Mouse (Mus musculus): ENCODE measurements around the gene Dnah17. TPM values are rescaled to one million over a fixed set of nuclear protein-coding genes. Genes with fewer than 3 reads are reported as not detected.

Dnah17 gene
- total RNA-seq, 4 experiments from 2014 or later = 0.03 to 0.66 (median 0.07) TPM

DNA sequence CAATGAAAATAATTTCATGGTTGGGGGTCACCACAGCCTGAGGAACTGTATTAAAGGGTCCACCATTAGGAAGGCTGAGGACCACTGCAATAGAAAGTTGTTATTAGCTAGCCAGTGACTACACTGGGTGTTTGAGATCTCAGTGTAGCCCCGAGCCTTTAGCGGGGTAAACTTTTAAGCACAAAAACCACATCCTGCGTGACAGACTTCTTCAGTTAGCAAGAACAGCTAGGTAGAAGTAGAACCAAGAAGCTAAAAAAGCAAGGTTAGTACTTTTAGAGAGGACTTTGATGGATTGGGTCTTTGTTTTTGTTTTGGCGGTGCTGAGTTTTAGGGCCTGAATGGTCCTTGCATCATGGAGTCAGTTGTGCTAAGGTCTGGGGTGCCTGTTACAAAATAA, 13.3 kb upstream of the Dnah17 start:
- no peak for DNase-seq (ENCODE audit: low spot score)

DNA sequence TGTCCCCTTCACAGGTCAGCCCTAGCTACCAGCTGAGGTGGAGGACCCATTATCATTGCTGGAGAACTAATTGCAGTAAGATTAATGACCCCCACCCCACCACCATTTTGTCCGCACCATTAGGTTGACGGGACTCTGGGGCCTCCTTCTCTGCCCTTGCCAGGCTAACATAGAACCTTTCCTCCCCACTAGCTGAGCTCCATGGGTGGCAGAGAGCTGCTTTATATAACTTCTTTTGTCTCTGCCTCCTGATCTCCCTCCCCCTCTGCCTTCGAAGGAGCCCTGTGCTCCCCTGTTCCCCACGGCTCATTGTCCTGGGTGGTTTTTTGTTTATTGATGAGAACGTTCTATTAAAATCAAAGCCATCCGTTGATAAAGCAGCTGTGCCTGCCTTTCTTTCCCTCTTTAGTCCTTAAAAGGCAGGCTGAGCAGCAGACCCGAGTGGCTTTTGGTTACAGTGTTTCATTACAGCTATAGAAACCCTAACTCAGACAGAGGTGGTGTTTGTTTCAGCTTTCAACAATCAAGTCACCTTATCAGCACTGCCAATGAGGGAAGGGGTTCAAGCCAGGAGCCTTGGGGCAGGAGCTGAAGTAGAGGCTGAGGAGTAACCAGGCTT, 12.2 kb upstream of the Dnah17 start:
- no peak for DNase-seq (ENCODE audit: low spot score)

DNA sequence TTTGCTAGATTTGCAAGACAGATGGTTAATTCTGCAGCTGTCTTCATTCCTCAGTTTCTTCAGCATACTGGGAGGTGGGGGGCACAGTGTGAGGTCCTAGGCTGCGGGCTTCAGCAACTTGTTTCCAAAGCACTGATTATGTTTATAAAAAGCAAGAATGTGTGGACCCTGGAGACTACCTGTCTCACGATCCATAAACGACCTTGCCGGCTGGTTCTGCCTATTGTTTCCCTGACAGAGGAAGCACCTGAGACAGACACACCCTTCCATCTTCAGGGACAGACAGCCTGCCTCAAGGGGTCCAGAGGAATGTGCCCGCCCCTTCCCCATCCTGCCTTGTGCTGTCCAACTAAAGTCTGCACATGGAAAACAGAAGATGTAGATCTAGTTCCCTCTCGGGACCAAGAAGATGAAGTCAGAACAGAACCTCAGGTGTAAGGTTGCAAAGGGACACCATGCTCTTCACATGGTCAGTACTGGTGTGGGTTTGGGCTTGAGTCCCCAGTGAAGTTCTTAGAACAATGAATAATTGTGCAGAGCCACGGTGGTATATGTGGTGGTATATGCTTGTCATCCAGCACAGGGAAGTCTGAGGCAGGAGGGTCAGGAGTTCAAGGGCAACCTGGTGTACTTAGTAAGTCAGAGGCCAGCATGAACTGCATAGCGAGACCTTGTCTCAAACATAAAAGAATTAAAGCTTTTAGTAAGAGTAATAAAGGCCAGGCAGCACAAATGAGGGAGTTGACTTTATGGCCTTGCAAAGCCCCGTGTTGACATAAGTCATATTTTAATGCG, 10.5 kb upstream of the Dnah17 start:
- DNase-seq (ENCODE audit: low spot score) = peak; percentile 53

DNA sequence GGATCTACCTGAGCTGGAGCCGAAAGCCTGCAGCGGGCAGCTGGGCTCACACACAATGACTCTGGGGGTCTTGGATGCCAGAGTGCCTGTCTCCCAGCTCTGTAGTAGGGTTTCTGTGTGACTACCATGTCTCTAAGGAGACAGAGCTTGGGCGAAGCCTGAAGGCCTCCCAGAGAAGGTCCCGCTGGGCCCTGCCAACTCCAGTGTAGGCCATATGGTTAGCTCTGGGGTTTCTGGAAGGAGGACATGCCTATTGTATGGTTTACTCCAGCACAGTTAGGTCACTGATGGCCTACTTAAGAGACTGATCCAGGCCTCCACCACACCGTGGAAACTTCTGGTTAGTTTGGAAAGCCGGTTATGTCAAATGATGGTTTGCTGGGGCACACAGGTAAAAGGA, 7.9 kb upstream of the Dnah17 start:
- DNase-seq (ENCODE audit: low spot score) = no peak

DNA sequence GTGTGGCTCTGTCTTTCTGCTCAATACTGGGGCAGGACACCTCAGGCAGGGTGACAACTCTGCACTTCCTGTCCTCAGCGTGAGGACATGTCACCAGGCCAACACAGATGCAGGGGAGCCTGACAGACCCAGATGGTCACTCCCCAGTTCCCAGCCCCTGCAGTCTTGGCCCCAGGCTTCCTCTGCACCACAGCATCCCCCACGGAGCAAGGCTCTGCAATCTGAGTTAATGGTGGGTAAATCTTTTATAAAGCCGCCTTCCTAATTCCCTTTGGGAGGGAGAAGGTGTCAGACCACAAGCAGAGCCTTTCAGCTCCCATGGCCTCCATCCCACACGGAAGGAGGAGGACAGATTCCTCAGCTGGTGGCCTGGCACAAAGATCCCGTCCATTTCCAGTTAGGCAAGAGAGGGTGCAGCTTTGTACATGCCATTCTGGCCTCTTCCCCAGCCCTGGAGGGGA, 5.8 kb upstream of the Dnah17 start:
- no peak for DNase-seq (ENCODE audit: low spot score)

GRCm38 (mm10) chr11:118135271-118135670, 4.8 kb upstream of the Dnah17 start:
- no peak for DNase-seq (ENCODE audit: low spot score)

GRCm38 (mm10) chr11:118133752-118134169, 3.3 kb upstream of the Dnah17 start:
- no peak for DNase-seq (ENCODE audit: low spot score)

GRCm38 (mm10) chr11:118133133-118133751, 2.8 kb upstream of the Dnah17 start:
- no peak for DNase-seq (ENCODE audit: low spot score)

DNA sequence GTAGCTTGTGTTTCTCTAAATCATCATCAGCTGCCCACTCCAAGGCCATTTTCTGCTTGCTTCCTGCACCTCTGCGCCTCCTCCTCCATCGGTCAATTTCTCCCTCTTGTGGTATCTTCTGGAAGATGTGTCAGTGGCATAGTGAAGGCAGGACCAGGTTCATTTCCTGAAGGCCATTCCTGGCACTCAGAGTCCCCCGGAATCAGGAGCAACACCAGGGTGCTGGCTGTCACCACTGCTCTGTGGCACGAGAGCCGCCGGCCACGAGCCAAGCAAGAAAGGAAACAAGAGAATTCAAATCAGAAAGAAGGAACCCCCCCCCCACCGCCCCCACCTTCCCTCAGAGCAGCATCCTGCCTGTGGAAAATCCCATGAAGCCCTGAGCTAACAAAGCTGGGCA, 1.7 kb upstream of the Dnah17 start:
- peak; percentile 30 for DNase-seq (ENCODE audit: low spot score)

- DNase-seq (ENCODE audit: low spot score) = no peak
Measured at GRCm38 (mm10) chr11:118129812-118130211, 622 bp downstream of the Dnah17 start.

- DNase-seq (ENCODE audit: low spot score) = no peak
Measured at GRCm38 (mm10) chr11:118121592-118121991, 8.8 kb downstream of the Dnah17 start.

DNA sequence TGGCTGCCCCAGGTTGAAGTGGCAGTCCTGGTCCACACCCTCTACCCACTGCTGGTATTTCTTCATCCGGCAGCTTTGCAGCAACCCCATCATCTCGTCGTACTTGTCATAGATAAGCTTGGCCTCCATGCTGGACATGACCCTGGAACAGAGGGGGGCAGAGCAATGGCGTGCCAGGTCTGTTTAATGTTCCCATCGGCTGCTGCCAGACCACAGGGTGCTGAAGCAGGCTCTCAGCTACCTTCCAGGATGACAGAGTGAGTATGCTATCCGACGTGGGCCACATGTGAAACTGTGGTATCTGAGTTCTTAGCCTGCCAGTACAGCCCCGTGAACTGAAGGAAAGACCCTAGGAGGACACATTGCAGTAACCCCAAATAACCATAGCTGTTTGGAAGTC, 11.7 kb downstream of the Dnah17 start:
- no peak for DNase-seq (ENCODE audit: low spot score)

DNA sequence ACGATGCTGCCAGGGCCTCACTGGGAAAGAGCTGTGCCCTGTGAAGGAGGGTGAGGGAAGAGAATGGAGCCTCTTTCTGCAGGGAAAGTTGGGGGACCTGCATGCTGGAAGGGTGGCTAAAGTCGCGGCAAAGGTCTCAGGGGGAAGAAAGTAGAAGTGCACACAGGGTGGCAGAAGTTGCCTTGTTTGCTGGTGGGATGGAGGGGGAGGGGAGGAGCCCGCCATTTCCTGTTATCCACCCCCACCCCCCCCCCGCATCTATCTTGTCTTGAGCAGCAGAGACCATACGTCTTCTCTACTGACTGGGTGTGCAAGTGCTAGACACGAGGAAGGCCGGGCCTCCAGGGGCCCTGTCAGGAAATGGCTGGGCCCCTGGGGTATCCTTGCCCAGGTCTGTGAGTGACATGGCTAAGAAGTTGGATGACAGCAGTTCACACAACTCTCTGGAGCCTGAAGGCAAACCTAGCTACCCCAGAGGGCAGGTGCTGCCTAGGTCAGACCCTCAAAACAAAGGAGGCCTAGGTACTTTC, 15.8 kb downstream of the Dnah17 start:
- DNase-seq (ENCODE audit: low spot score) = no peak

DNA sequence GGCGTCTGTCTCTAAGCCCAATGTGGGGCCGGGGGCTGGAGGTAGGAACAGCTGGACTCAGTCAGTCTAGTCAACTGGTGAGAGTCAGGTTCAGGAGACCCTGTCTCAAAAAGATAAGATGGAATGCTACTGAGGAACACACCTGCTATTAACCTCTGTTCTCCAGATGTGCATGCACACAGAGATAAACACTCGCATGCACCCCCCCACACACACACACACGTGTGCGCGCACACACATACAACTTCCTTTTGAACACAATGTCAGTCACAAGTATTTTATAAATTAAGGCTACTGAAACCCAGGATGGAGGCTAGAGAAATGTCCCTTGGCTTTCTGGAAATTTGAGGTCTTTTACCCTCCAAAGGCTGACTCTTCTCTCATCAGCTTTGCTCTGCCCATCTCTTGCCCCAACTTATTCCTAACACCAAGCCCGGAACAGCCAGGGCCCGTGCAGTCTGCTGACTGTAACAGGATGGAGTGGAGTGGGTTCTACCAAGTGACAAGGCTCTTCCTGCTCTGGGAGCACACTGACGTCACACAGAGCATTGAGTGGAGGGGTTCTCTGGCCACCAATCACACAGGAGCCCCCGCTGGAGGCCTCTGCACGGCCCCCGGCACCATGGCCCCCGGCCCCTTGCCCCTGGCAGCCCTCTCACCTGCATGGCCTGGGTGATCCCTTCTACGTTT, 16.8 kb downstream of the Dnah17 start:
- DNase-seq (ENCODE audit: low spot score) = no peak

DNA sequence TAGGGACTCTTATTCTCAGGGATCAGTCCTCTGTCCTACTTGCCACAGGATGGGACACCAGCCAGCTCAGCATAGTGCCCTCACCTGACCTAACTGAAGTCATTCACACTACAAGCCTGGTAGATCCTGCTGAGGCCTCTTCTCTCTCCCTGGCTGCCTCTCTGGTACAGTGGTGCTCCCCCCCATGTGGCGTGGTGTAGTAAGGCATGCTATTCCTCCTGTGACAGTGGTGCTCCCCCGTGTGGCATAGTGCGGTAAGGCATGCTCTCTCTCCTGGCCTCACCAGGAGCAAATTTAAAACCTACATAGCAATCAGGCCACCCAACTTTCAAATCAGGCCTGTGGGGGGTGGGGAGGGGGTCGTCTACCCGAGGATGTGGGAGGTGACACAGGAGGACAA, 26.4 kb downstream of the Dnah17 start:
- DNase-seq (ENCODE audit: low spot score) = peak; percentile 77

DNA sequence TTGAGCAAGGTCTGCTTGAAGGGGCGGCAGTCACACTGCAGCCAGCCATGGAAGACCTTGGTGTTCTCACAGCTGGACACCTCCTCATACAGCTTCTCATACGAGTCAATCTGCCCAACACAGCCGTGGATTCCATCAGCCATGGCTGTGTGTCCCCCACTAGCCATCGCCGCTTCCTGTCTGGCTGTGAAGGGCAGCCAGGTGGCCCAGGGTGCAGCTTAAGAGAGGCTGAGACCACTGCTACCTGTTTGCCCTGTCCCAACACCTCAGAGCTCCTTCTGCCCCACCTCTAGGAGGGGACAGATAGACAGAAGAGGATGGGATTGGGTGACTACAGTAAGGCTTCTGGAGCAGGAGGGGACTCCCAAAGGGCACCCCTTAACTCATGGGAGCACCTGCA, 27.1 kb downstream of the Dnah17 start:
- DNase-seq (ENCODE audit: low spot score) = no peak

GRCm38 (mm10) chr11:118102838-118103237, 27.6 kb downstream of the Dnah17 start:
- peak; percentile 85 for DNase-seq (ENCODE audit: low spot score)

DNA sequence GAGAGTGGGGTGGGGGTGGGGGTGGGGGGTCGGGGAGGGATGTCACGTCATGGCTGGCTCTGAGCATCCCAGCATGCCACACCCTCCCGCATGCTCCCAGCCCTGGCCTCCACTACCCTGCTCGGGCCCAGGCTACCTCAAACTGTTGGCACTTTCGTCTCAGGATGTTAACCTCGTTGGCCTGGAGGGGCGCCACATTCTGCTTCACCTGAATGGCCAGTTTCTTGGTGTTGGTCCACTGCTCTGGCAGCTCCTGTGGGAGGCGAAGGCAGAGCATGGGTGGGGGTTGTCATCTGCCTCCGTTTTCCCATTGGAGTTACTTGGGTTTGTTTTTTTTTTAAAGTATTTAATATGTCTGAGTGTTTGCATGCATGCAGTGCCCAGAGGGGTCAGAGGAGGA, 29.3 kb downstream of the Dnah17 start:
- DNase-seq (ENCODE audit: low spot score) = no peak

- no peak for DNase-seq (ENCODE audit: low spot score)
Measured at GRCm38 (mm10) chr11:118096736-118097135, 33.7 kb downstream of the Dnah17 start.

DNA sequence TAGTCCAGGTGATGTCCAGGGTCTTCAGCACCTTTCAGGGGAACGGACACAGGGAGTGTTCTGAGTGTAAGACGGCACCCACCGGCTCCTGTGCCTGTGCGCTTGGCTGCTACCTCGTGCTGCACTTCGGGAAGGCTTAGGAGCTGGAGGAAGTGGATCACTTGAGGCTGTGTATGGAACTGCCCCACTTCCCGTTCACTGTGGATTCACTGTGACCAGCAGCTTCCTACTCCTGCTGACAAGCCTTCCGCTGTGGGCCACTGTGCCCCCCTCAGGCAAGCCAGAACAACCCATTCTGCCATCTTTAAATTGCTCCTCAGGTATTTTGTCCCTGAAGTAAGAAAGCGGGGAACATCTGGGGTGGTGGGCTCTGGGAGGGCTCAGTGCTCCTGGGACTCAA, 35.4 kb downstream of the Dnah17 start:
- DNase-seq (ENCODE audit: low spot score) = no peak

DNA sequence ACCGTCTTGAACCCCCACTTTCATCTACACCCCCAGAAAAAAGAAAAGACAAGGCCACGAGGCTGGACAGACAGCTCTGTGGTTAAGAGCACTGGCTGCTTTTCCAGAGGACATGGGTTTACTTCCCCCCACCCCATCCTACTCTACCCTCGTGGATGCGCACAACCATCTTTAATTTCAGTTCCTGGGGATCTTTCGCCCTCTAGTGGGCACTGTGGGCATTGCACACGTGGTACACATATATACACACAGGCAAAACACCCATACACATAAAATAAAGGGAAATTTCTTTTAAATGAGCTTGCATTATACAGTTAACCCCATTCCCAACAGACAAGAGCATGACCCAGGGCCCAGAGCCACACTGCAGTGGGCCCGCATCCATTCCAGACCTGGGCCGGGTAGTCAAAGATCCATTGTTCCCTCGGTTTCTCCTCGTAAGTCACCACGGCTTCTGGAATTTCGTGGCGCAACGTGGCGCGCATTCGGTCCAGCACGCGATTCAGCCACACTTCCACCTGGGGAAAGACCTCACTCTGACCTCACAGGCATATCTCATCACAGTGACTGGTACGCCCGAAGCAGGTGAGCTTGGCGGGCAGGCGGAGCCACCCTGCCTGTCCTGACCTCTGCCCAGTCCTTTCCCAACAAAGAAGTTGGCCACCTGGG, 39.3 kb downstream of the Dnah17 start:
- DNase-seq (ENCODE audit: low spot score) = no peak
